Mouse (Mus musculus) midbrain, embryonic 10.5 days (tissue): ENCODE measurements at regions not wholly inside any gene's neighbourhood (a gene's known extent, or its start where the extent isn't known, plus 50 kb on each side); places are given as distances from the start of the nearest gene placed in this dataset.
A peak's percentile ranks its signal among the peaks of the same experiment; 100 is the strongest.

Experiments
- DNase-seq: peaks from one replicate; pipeline ENCODE4 v3.0.0-alpha.2; 2017; ENCODE audit warnings: low spot score
- H3K27ac ChIP-seq: fragments of 300-500 bp; sonication (generic); replicated peaks from 2 replicates; pipeline ENCODE4 v1.5.1; 2016; ENCODE audit warnings: mild to moderate bottlenecking
- H3K27me3 ChIP-seq: fragments of 300-500 bp; sonication (generic); 2 replicates; pipeline ENCODE4 v1.6.1; 2016; ENCODE audit warnings: low read depth, mild to moderate bottlenecking; ENCODE audit not compliant: poor library complexity, severe bottlenecking
- H3K36me3 ChIP-seq: fragments of 300-500 bp; sonication (generic); 2 replicates; pipeline ENCODE4 v1.6.1; 2016; ENCODE audit warnings: mild to moderate bottlenecking, moderate library complexity
- H3K4me1 ChIP-seq: fragments of 300-500 bp; sonication (generic); 2 replicates; pipeline ENCODE4 v1.6.1; 2016
- H3K4me3 ChIP-seq: fragments of 300-500 bp; sonication (generic); 2 replicates; pipeline ENCODE4 v1.5.1; 2016; ENCODE audit warnings: mild to moderate bottlenecking, moderate library complexity
- H3K9me3 ChIP-seq: fragments of 300-500 bp; sonication (generic); replicated peaks from 2 replicates; pipeline ENCODE4 v1.6.1; 2016; ENCODE audit warnings: mild to moderate bottlenecking
- WGBS: fragments of 180-500 bp; shearing (Covaris S2); methylation state at CpG from one replicate; pipeline ENCODE4 v1.1.7; 2016; 5-methylcytosine and 5-hydroxymethylcytosine counted together

DNA sequence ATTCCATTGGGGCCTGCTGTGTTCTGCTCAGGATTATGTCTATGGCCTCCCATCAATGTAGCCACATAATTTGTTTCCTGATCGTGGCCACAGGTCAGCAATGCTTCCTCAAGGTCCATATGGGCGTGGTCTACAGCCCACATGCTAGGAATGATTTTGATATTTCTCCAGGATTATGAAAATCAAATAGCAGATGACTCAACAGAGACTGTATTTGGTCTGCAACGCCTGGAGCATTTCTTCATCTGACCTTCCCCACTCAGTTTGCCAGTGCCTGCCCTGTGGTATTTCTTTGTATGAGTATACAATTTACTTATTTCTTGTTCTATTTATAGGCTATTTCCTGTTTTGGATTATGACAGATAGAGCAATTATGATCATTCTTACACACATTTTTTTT, 145.7 kb downstream of the Gm11077 start:
- H3K9me3 ChIP-seq: no peaks in the 10 kb centered on the region
- no peaks in the 10 kb centered on the region for H3K36me3 ChIP-seq
- 76% methylated on average over 3 of the region's 3 CpGs for WGBS
- no peaks in the 10 kb centered on the region for H3K4me1 ChIP-seq
- H3K4me3 ChIP-seq: no peak overlapping the region
- no peak for DNase-seq
- no peak overlapping the region for H3K27ac ChIP-seq
- no peaks in the 10 kb centered on the region for H3K27me3 ChIP-seq

DNA sequence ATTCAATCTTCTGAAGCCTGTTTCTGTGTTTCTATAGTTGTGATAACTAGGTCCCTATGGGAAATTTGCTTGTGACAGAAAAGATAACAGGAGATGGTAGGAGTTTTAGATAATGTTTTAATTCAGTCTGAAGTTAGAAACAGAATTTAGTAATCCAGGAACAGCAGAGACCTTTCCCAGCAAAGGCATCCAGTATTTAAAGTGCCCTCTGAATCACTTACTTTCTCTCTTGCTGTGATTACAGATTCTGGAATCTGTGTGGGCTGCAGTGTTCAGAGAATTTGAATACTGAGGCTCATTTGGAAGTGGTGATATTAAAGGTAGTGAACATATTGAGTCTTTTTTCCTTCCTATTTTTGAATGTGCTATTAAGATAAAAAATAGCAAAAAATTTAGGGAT, 154.6 kb downstream of the Gm11077 start:
- no peak for DNase-seq
- no peak overlapping the region for H3K4me3 ChIP-seq
- H3K27ac ChIP-seq: no peak overlapping the region
- no peaks in the 10 kb centered on the region for H3K27me3 ChIP-seq
- no peaks in the 10 kb centered on the region for H3K9me3 ChIP-seq
- no peaks in the 10 kb centered on the region for H3K36me3 ChIP-seq
- H3K4me1 ChIP-seq: no peaks in the 10 kb centered on the region

- H3K36me3 ChIP-seq: no peaks in the 10 kb centered on the region
- no peaks in the 10 kb centered on the region for H3K9me3 ChIP-seq
- no peak overlapping the region for H3K27ac ChIP-seq
- DNase-seq: no peak
- no peaks in the 10 kb centered on the region for H3K27me3 ChIP-seq
- WGBS: 78% methylated on average over 11 of the region's 11 CpGs
- no peaks in the 10 kb centered on the region for H3K4me1 ChIP-seq
- H3K4me3 ChIP-seq: no peak overlapping the region
Observed at GRCm38 (mm10) chr6:140888610-140889009, 159.5 kb downstream of the Gm11077 start.

GRCm38 (mm10) chr6:140890060-140890459, 161.0 kb downstream of the Gm11077 start:
- H3K36me3 ChIP-seq: no peaks in the 10 kb centered on the region
- 77% methylated on average over 5 of the region's 5 CpGs for WGBS
- no peaks in the 10 kb centered on the region for H3K27me3 ChIP-seq
- no peak for DNase-seq
- no peak overlapping the region for H3K4me3 ChIP-seq
- H3K27ac ChIP-seq: no peak overlapping the region
- no peaks in the 10 kb centered on the region for H3K9me3 ChIP-seq
- peaks cover 7% of the 10 kb centered on the region for H3K4me1 ChIP-seq

DNA sequence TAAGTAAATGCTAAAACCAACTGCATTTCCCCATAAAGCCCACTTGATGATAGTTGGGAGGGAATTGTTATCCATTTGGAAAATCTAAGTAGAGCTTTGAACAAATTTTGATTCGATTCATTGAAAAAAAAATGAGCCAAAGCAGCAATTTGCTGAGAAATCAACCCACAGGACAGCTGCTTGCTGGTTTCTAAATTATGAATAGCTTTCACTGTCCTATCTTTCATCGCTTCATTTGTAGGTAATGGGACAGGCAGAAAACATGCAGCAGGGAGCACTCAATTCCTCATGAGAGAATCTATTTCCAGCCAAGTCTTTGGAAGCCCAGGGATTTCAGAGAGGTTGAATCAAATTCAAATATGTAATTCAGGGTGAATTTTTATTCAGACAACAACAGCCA, 161.5 kb downstream of the Gm11077 start:
- no peaks in the 10 kb centered on the region for H3K9me3 ChIP-seq
- no peak overlapping the region for H3K4me3 ChIP-seq
- WGBS: 92% methylated on average over 2 of the region's 2 CpGs
- no peaks in the 10 kb centered on the region for H3K36me3 ChIP-seq
- H3K27ac ChIP-seq: no peak overlapping the region
- H3K27me3 ChIP-seq: no peaks in the 10 kb centered on the region
- H3K4me1 ChIP-seq: peaks cover 10% of the 10 kb centered on the region
- DNase-seq: no peak

GRCm38 (mm10) chr6:140894467-140894866, 165.4 kb downstream of the Gm11077 start:
- Histone ChIP-seq H3K36me3 (no peaks in the 10 kb centered on the region), H3K9me3 (no peaks in the 10 kb centered on the region), H3K27ac (peak overlapping the region; percentile 59; the same call in 1 of the 2 replicates), H3K27me3 (no peaks in the 10 kb centered on the region), H3K4me1 (peaks cover 11% of the 10 kb centered on the region), H3K4me3 (no peak overlapping the region)
- no peak for DNase-seq
- 67% methylated on average over 11 of the region's 11 CpGs for WGBS

DNA sequence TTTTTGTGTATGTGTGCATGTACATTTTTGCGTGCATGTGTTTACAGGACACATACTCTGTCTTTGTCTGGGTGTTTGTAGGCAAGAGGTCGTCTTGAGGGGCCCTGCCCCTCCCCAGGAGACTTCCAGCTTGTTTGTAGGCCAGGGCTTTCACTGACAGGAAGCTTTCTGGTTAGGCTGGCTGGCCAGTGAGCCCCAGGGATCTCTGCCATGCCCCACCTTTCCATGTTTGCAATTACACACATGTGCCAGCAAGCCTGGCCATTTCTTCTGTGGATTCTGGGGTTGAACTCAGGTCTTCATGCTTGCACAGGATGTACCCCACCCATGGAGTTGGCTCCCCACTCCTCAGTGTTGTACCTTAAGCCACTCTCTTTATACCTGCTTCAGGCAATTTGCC, 166.4 kb downstream of the Gm11077 start:
- H3K27me3 ChIP-seq: no peaks in the 10 kb centered on the region
- H3K4me1 ChIP-seq: peaks cover 11% of the 10 kb centered on the region
- peak overlapping the region; percentile 19; the same call in 1 of the 2 replicates for H3K27ac ChIP-seq
- H3K9me3 ChIP-seq: no peaks in the 10 kb centered on the region
- H3K36me3 ChIP-seq: no peaks in the 10 kb centered on the region
- WGBS: 56% methylated on average over 2 of the region's 2 CpGs
- no peak for DNase-seq
- H3K4me3 ChIP-seq: no peak overlapping the region

GRCm38 (mm10) chr6:140897111-140897510, 168.0 kb downstream of the Gm11077 start:
- no peaks in the 10 kb centered on the region for H3K36me3 ChIP-seq
- no peak overlapping the region for H3K27ac ChIP-seq
- no peak for DNase-seq
- no peaks in the 10 kb centered on the region for H3K27me3 ChIP-seq
- H3K4me3 ChIP-seq: no peak overlapping the region
- peaks cover 11% of the 10 kb centered on the region for H3K4me1 ChIP-seq
- WGBS: 60% methylated on average over 8 of the region's 8 CpGs
- no peaks in the 10 kb centered on the region for H3K9me3 ChIP-seq

GRCm38 (mm10) chr6:140924319-140924981, 195.4 kb downstream of the Gm11077 start:
- DNase-seq: peak; percentile 44
- H3K36me3 ChIP-seq: no peaks in the 10 kb centered on the region
- H3K27ac ChIP-seq: no peak overlapping the region
- H3K9me3 ChIP-seq: no peaks in the 10 kb centered on the region
- H3K4me1 ChIP-seq: peaks cover 11% of the 10 kb centered on the region; the same call in 1 of the 2 replicates
- no peak overlapping the region for H3K4me3 ChIP-seq
- no peaks in the 10 kb centered on the region for H3K27me3 ChIP-seq
- 54% methylated on average over 12 of the region's 12 CpGs for WGBS

GRCm38 (mm10) chr6:140927616-140928015, 198.5 kb downstream of the Gm11077 start:
- 92% methylated on average over 3 of the region's 3 CpGs for WGBS
- no peaks in the 10 kb centered on the region for H3K27me3 ChIP-seq
- peaks cover 4% of the 10 kb centered on the region; the same call in 1 of the 2 replicates for H3K4me1 ChIP-seq
- no peaks in the 10 kb centered on the region for H3K36me3 ChIP-seq
- no peaks in the 10 kb centered on the region for H3K9me3 ChIP-seq
- DNase-seq: no peak
- H3K4me3 ChIP-seq: no peak overlapping the region
- H3K27ac ChIP-seq: no peak overlapping the region

DNA sequence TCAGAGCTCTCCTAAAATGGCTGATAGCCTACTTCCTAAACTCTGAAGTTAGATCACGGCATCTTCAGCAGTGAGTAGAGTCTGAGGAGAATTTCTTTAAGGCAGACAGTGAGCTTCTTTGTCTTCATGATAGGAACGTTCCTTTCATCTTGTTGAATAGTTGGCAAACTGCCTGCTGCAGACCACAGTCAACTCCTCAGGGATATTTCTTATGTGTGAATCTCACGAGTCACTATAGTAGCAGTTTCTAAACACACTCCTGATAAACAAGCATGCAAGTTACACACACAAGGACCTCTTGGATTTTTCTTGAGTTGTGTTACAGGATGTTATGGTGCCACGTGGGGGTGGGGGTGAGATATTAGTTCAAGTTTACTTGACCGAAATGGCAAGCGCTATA, 205.2 kb downstream of the Gm11077 start:
- Histone ChIP-seq H3K9me3 (no peaks in the 10 kb centered on the region), H3K27me3 (no peaks in the 10 kb centered on the region), H3K27ac (no peak overlapping the region), H3K4me1 (no peaks in the 10 kb centered on the region), H3K36me3 (no peaks in the 10 kb centered on the region), H3K4me3 (no peak overlapping the region)
- no peak for DNase-seq
- WGBS: 90% methylated on average over 6 of the region's 6 CpGs

DNA sequence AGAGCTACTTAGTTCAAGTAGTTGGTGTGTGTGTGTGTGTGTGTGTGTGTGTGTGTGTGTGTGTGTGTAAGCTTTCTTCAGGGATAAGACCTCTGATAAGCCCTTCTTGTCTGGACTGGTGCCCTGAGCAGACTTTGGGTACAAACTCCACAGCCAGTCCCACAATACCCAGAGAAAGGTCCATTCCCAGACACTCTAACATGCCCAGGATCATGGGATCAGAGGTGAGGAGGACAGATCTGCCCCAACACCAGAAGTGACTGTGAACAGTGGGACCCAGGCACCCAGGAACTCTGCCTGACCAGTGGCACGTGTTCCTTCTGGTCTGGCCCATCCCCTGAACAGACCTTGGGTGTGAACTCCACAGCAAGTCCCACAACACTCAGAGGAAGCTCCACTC, 208.9 kb downstream of the Gm11077 start:
- Histone ChIP-seq H3K27me3 (no peaks in the 10 kb centered on the region), H3K27ac (no peak overlapping the region), H3K36me3 (no peaks in the 10 kb centered on the region), H3K4me1 (no peaks in the 10 kb centered on the region), H3K4me3 (no peak overlapping the region), H3K9me3 (no peaks in the 10 kb centered on the region)
- no peak for DNase-seq
- WGBS: 82% methylated on average over 1 of the region's 1 CpGs

GRCm38 (mm10) chr6:140946720-140947119, 217.6 kb downstream of the Gm11077 start:
- no peaks in the 10 kb centered on the region for H3K9me3 ChIP-seq
- WGBS: 72% methylated on average over 2 of the region's 2 CpGs
- no peak overlapping the region for H3K27ac ChIP-seq
- H3K4me1 ChIP-seq: peaks cover 7% of the 10 kb centered on the region; the same call in 1 of the 2 replicates
- no peak for DNase-seq
- H3K27me3 ChIP-seq: no peaks in the 10 kb centered on the region
- no peak overlapping the region for H3K4me3 ChIP-seq
- no peaks in the 10 kb centered on the region for H3K36me3 ChIP-seq

GRCm38 (mm10) chr6:140950483-140950882, 221.4 kb downstream of the Gm11077 start:
- Histone ChIP-seq H3K9me3 (no peaks in the 10 kb centered on the region), H3K27me3 (no peaks in the 10 kb centered on the region), H3K36me3 (no peaks in the 10 kb centered on the region), H3K27ac (no peak overlapping the region), H3K4me3 (no peak overlapping the region), H3K4me1 (peaks cover 7% of the 10 kb centered on the region; the same call in 1 of the 2 replicates)
- DNase-seq: no peak
- WGBS: 93% methylated on average over 6 of the region's 6 CpGs
